Mouse (Mus musculus): ENCODE data around the gene Pygm. TPM values are rescaled to one million over a fixed set of nuclear protein-coding genes. Genes with fewer than 3 reads are reported as not detected.

Pygm gene
- total RNA-seq, 4 experiments from 2014 or later = 47.6 to 119 (median 92.8) TPM

- DNase-seq = no peak
These were observed 1.6 kb downstream of the Pygm start for GRCm38 (mm10) chr19:6385821-6386220.

GRCm38 (mm10) chr19:6386234-6386633 lies 2.0 kb downstream of the Pygm start:
- DNase-seq = no peak

GRCm38 (mm10) chr19:6388006-6388405 lies 3.8 kb downstream of the Pygm start:
- DNase-seq = no peak

GRCm38 (mm10) chr19:6389803-6390202 lies 5.6 kb downstream of the Pygm start:
- no peak for DNase-seq

GRCm38 (mm10) chr19:6390251-6390650 lies 6.1 kb downstream of the Pygm start:
- no peak for DNase-seq

GRCm38 (mm10) chr19:6392743-6393393 lies 8.7 kb downstream of the Pygm start:
- DNase-seq = no peak

- DNase-seq = no peak
These were observed 9.4 kb downstream of the Pygm start for GRCm38 (mm10) chr19:6393637-6394036.

- no peak for DNase-seq
These were observed 12.0 kb downstream of the Pygm start for GRCm38 (mm10) chr19:6396237-6396636.

- DNase-seq = no peak
These were observed 13.5 kb downstream of the Pygm start for GRCm38 (mm10) chr19:6397582-6398249.

- DNase-seq = no peak
These were observed 14.5 kb downstream of the Pygm start for GRCm38 (mm10) chr19:6398447-6399284.

- DNase-seq = no peak
These were observed 15.3 kb downstream of the Pygm start, which contains the start of gene Rasgrp2 for GRCm38 (mm10) chr19:6399285-6400095. Gene Rasgrp2, plus strand, starts transcription at chr19:6399340.

- no peak for DNase-seq
These were observed 16.2 kb downstream of the Pygm start for GRCm38 (mm10) chr19:6400096-6401086.

- peak; percentile 69 for DNase-seq
These were observed 17.1 kb downstream of the Pygm start for GRCm38 (mm10) chr19:6401131-6401815.

- no peak for DNase-seq
These were observed 17.8 kb downstream of the Pygm start for GRCm38 (mm10) chr19:6401951-6402350.

GRCm38 (mm10) chr19:6403869-6404268 lies 19.7 kb downstream of the Pygm start:
- DNase-seq = no peak

- DNase-seq = no peak
These were observed 21.2 kb downstream of the Pygm start for GRCm38 (mm10) chr19:6405433-6405832.

- DNase-seq = no peak
These were observed 22.9 kb downstream of the Pygm start for GRCm38 (mm10) chr19:6407109-6407508.

- no peak for DNase-seq
These were observed 23.8 kb downstream of the Pygm start for GRCm38 (mm10) chr19:6407816-6408510.

- DNase-seq = no peak
These were observed 24.6 kb downstream of the Pygm start for GRCm38 (mm10) chr19:6408749-6409148.

- DNase-seq = no peak
These were observed 25.0 kb downstream of the Pygm start for GRCm38 (mm10) chr19:6409176-6409575.

All from adrenal gland, adult 8-10 months (tissue).